Mouse (Mus musculus) bone marrow macrophage, adult 2 months (primary cell): ENCODE measurements around the gene Nlgn1.

Experiments
- CTCF ChIP-seq: IDR thresholded peaks from 2 replicates; pipeline ENCODE4 v1.5.1; 2012; ENCODE audit warnings: low read depth, mild to moderate bottlenecking, low read length, moderate library complexity
- POLR2A ChIP-seq: IDR thresholded peaks from 2 replicates; pipeline ENCODE4 v1.6.1; 2012; ENCODE audit warnings: mild to moderate bottlenecking, low read depth, low read length, borderline replicate concordance

DNA sequence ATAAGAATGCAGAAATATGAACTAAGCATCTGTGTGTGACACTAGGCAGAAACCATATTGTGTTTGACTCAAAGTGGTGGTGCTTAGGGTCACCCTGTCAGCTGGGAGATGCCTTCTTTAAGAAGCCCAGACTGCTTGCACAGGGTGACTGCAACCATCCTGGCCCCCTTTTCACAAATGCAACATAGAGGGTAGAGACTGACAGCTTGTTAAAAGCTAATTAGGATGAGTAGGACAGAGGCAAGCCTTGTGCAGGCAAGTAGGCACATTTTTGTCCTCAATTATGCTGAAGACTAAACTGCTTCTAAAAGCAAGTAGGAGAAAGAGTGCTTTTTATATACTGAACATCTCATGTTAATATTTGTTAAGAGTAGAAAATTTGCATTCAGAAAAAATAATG lies 558.8 kb downstream of the Nlgn1 start:
- TF ChIP-seq CTCF, result no peak
- no peak for TF ChIP-seq POLR2A
